ENCODE assay signal across 19 mouse cellular contexts in the genomic region with DNA sequence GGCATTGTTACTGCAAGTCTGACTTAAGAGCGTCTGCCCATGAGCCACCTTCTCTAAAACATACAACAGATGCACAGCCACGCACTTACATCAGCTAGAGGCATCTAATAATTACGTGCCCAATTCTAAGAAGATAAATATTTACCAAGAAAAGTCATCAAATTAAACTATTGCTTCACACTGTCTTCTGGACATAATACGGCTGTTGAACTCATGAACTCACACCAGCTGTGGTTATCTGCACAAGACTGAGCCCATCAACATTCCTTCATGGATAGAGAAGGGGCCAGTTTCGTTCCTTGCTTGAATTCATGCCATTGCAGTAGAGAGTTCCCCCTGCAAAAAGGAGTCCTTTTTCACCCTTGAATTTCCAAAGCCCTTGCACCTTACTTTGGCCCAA. TPM values are rescaled to one million over a fixed set of nuclear protein-coding genes. Genes with fewer than 3 reads are reported as not detected.
DNase-seq lines count a peak whose midpoint lies in the region; ATAC-seq and TF ChIP-seq lines count a peak whose summit lies in the region.
"Had no signal": no experiment of that assay in that cellular context is flagged by ENCODE, and none has a peak within 500 bp of the region (broad histone marks: within the 10 kb centered on the region; RNA-seq: fewer than 3 reads in every experiment).

No protein-coding gene starts in this region.

- H3K27ac ChIP-seq in heart, embryonic 12.5 days (ENCODE audit: poor library complexity, severe bottlenecking), result peak overlapping the region; percentile 71
- no peak overlapping the region for H3K27ac ChIP-seq in kidney, postnatal 0 days
- H3K27ac ChIP-seq in heart, postnatal 0 days (ENCODE audit: low read depth), result peak overlapping the region; percentile 74
- H3K27ac ChIP-seq in forebrain, embryonic 14.5 days (ENCODE audit: low read depth, low read length), result no peak overlapping the region
- H3K27ac ChIP-seq: hindbrain, postnatal 0 days; limb, embryonic 15.5 days; macrophage; midbrain, embryonic 12.5 days; neural tube, embryonic 13.5 days had no signal

- ATAC-seq in heart, embryonic 12.5 days (ENCODE audit: insufficient number of reproducible peaks, low FRiP score), result no peak
- no peak for ATAC-seq in kidney, postnatal 0 days (replicated peaks; ENCODE audit: low FRiP score, low read depth)
- ATAC-seq in Patski, result peak; percentile 44
- ATAC-seq in heart, postnatal 0 days (ENCODE audit: insufficient read depth, low read depth), result no peak
- no peak for ATAC-seq in forebrain, embryonic 14.5 days
- ATAC-seq: forebrain, postnatal 0 days; hindbrain, postnatal 0 days had no signal

- peaks cover 4% of the 10 kb centered on the region; the same call in 1 of the 2 replicates for H3K36me3 ChIP-seq in heart, embryonic 12.5 days
- no peaks in the 10 kb centered on the region for H3K36me3 ChIP-seq in kidney, postnatal 0 days (ENCODE audit: insufficient read depth, low read length)
- no peaks in the 10 kb centered on the region for H3K36me3 ChIP-seq in heart, postnatal 0 days (replicated peaks; ENCODE audit: control insufficient read depth, insufficient read depth, low read length)
- H3K36me3 ChIP-seq in forebrain, embryonic 14.5 days (ENCODE audit: control insufficient read depth, insufficient read depth, low read length), result peaks cover 5% of the 10 kb centered on the region; the same call in 1 of the 2 replicates
- H3K36me3 ChIP-seq: neural tube, embryonic 13.5 days had no signal

- 44% methylated on average over 5 of the region's 5 CpGs for WGBS in heart, embryonic 12.5 days
- 60% methylated on average over 5 of the region's 5 CpGs for WGBS in kidney, postnatal 0 days
- 30% methylated on average over 5 of the region's 5 CpGs for WGBS in heart, postnatal 0 days
- 93% methylated on average over 5 of the region's 5 CpGs for WGBS in forebrain, embryonic 14.5 days

- H3K4me2 ChIP-seq in heart, embryonic 12.5 days, result peak overlapping the region; percentile 41
- H3K4me2 ChIP-seq in kidney, postnatal 0 days (ENCODE audit: low read length), result no peak overlapping the region
- H3K4me2 ChIP-seq in heart, postnatal 0 days (ENCODE audit: low read depth, low read length), result no peak overlapping the region
- H3K4me2 ChIP-seq in forebrain, embryonic 14.5 days (ENCODE audit: low read length), result no peak overlapping the region
- H3K4me2 ChIP-seq: limb, embryonic 15.5 days; midbrain, embryonic 12.5 days; neural tube, embryonic 13.5 days had no signal

- POLR2A ChIA-PET in Patski (lab: Charles Lee), result no interaction called here

- in situ Hi-C loops in Patski (cut with MboI; ENCODE audit: low pct_unique_long_range_greater_than_20kb), result no loop called here

- no peaks in the 10 kb centered on the region for H3K27me3 ChIP-seq in heart, embryonic 12.5 days (replicated peaks)
- no peaks in the 10 kb centered on the region for H3K27me3 ChIP-seq in kidney, postnatal 0 days (ENCODE audit: insufficient read depth, low read length)
- H3K27me3 ChIP-seq in Patski, result no peaks in the 10 kb centered on the region
- no peaks in the 10 kb centered on the region for H3K27me3 ChIP-seq in heart, postnatal 0 days (ENCODE audit: control insufficient read depth, insufficient read depth, low read length)
- H3K27me3 ChIP-seq in forebrain, embryonic 14.5 days (replicated peaks; ENCODE audit: control insufficient read depth, insufficient read depth, low read length), result no peaks in the 10 kb centered on the region
- H3K27me3 ChIP-seq: limb, embryonic 15.5 days; midbrain, embryonic 12.5 days; neural tube, embryonic 13.5 days had no signal

- H3K4me3 ChIP-seq in heart, embryonic 12.5 days, result no peak overlapping the region
- no peak overlapping the region for H3K4me3 ChIP-seq in kidney, postnatal 0 days (replicated peaks; ENCODE audit: low read depth, low read length)
- H3K4me3 ChIP-seq in heart, postnatal 0 days (ENCODE audit: low read depth, low read length), result no peak overlapping the region
- no peak overlapping the region for H3K4me3 ChIP-seq in forebrain, embryonic 14.5 days (ENCODE audit: low read depth, low read length)
- H3K4me3 ChIP-seq: limb, embryonic 15.5 days; midbrain, embryonic 12.5 days; neural tube, embryonic 13.5 days had no signal

- no peak for DNase-seq in heart, postnatal 4 days
- peak; percentile 47 for DNase-seq in kidney, postnatal 0 days (ENCODE audit: low spot score)
- DNase-seq in kidney, postnatal 25 days, result no peak
- DNase-seq in Patski (ENCODE audit: low read depth, low spot score), result no peak
- no peak for DNase-seq in heart, postnatal 0 days (ENCODE audit: low spot score)
- DNase-seq in urinary bladder, postnatal 14 days (ENCODE audit: low spot score), result no peak
- no peak for DNase-seq in forebrain, embryonic 14.5 days (ENCODE audit: low spot score)
- DNase-seq: adrenal gland, postnatal 36 days; cerebellum, adult 2 months; forebrain, postnatal 0 days; layer of hippocampus, postnatal 36 days; right cerebral cortex, postnatal 14 days; thymus, postnatal 36 days had no signal

- TF ChIP-seq EP300 in heart, postnatal 0 days (IDR thresholded peaks at IDR 0.05; ENCODE audit: low read depth), result no peak

- no peak overlapping the region for H3K9ac ChIP-seq in heart, embryonic 12.5 days
- no peak overlapping the region for H3K9ac ChIP-seq in kidney, postnatal 0 days (ENCODE audit: low read depth, low read length)
- H3K9ac ChIP-seq in heart, postnatal 0 days (replicated peaks; ENCODE audit: low read depth, low read length), result 0 out of 2 replicates have a peak overlapping the region, but pooled peaks have one; percentile 8
- H3K9ac ChIP-seq in forebrain, embryonic 14.5 days (ENCODE audit: low read length), result no peak overlapping the region
- H3K9ac ChIP-seq: forebrain, postnatal 0 days; limb, embryonic 15.5 days; midbrain, embryonic 12.5 days; neural tube, embryonic 13.5 days had no signal

- no peaks in the 10 kb centered on the region for H3K9me3 ChIP-seq in heart, embryonic 12.5 days (replicated peaks)
- H3K9me3 ChIP-seq in kidney, postnatal 0 days (replicated peaks; ENCODE audit: low read length), result no peaks in the 10 kb centered on the region
- no peaks in the 10 kb centered on the region for H3K9me3 ChIP-seq in heart, postnatal 0 days (replicated peaks; ENCODE audit: control insufficient read depth, low read length)
- H3K9me3 ChIP-seq in forebrain, embryonic 14.5 days (replicated peaks; ENCODE audit: control insufficient read depth, low read length), result no peaks in the 10 kb centered on the region
- H3K9me3 ChIP-seq: limb, embryonic 15.5 days; midbrain, embryonic 12.5 days; neural tube, embryonic 13.5 days had no signal

- CTCF ChIA-PET in Patski (lab: Charles Lee), result no interaction called here

- no peak for TF ChIP-seq CTCF in kidney, postnatal 0 days (IDR thresholded peaks at IDR 0.05; ENCODE audit: low read depth)
- TF ChIP-seq CTCF in Patski (IDR thresholded peaks at IDR 0.05), result no peak
- TF ChIP-seq CTCF in heart, postnatal 0 days (IDR thresholded peaks at IDR 0.05; ENCODE audit: low read depth), result no peak

- peaks cover 68% of the 10 kb centered on the region for H3K4me1 ChIP-seq in heart, embryonic 12.5 days (replicated peaks)
- H3K4me1 ChIP-seq in kidney, postnatal 0 days (replicated peaks; ENCODE audit: insufficient read depth, low read length), result 0 out of 2 replicates have a peak, but pooled peaks cover 7% of the 10 kb centered on the region
- peaks cover 29% of the 10 kb centered on the region for H3K4me1 ChIP-seq in heart, postnatal 0 days (ENCODE audit: control insufficient read depth, insufficient read depth)
- peaks cover 9% of the 10 kb centered on the region for H3K4me1 ChIP-seq in forebrain, embryonic 14.5 days (ENCODE audit: control insufficient read depth, insufficient read depth, low read length)

RNA-seq across cellular contexts. Expression of gene Ppp2r5e, which starts 28.3 kb away (rescaled TPM):
- polyA plus RNA-seq in heart, embryonic 12.5 days (2016; fragmentation: Nextera tagmentation; extraction: Ambion mirVana), result 12.1 and 12.7 TPM in 2 replicates
- total RNA-seq in heart, postnatal 4 days (2021), result 10 to 100 TPM; 35.1 to 39.1 TPM
- polyA plus RNA-seq in kidney, postnatal 0 days (2015; fragmentation: Nextera tagmentation; extraction: Ambion mirVana), result 12.7 and 16.0 TPM in 2 replicates
- 51.4 TPM for polyA plus RNA-seq in Patski (2021)
- total RNA-seq in heart, postnatal 0 days (2014; rRNA removed; ENCODE audit: low replicate concordance), result 7.5 and 11.5 TPM in 2 replicates
- polyA plus RNA-seq in heart, postnatal 0 days (2015; fragmentation: Nextera tagmentation; extraction: Ambion mirVana), result 7.5 and 9.5 TPM in 2 replicates
- 25.8 and 26.9 TPM in 2 replicates for polyA plus RNA-seq in forebrain, embryonic 14.5 days (2014; fragmentation: Nextera tagmentation; extraction: Ambion mirVana)

Comparison
In these comparisons a context has a peak if more than half of its experiments do, and no peak if none do; other contexts are left out.
1. H3K27ac ChIP-seq: peak in heart, embryonic 12.5 days (single experiment) and heart, postnatal 0 days (single experiment); none in kidney, postnatal 0 days (single experiment) and forebrain, embryonic 14.5 days (single experiment).